In the genomic region with DNA sequence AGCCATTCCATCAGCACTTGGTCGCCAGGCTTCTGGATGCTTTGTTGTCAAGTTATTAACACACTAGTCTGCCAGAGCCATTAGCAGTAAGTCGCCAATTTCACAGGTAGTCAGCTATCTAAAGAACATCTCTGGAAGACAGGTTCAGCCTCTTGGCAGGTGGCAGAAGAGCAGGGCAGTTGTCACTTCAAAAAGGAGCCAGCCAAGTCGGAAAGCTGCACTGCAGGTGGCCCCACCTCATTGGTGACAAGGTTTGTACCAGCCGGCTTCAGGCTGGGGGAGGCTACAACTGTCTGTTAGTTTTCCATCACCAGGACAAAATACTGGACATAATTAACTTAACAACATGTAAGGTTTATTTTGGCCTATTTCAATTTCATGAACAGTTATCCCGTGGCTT, we compare ENCODE assay signal across 19 mouse cellular contexts.
DNase-seq lines count a peak whose midpoint lies in the region; ATAC-seq and TF ChIP-seq lines count a peak whose summit lies in the region.
"Had no signal": no experiment of that assay in that cellular context is flagged by ENCODE, and none has a peak within 500 bp of the region (broad histone marks: within the 10 kb centered on the region; RNA-seq: fewer than 3 reads in every experiment).

No protein-coding gene starts in this region.

- no peak for TF ChIP-seq CTCF in lung, adult 2 months (IDR thresholded peaks at IDR 0.05; ENCODE audit: insufficient read depth, low read length)

- H3K9me3 ChIP-seq in intestine, embryonic 16.5 days (ENCODE audit: control insufficient read depth, low read length): no peaks in the 10 kb centered on the region
- H3K9me3 ChIP-seq: embryonic facial prominence, embryonic 13.5 days; forebrain, embryonic 13.5 days; heart, embryonic 12.5 days; hindbrain, embryonic 10.5 days; intestine, embryonic 15.5 days had no signal

- no peak for ATAC-seq in intestine, embryonic 16.5 days
- ATAC-seq: forebrain, embryonic 13.5 days; intestine, embryonic 15.5 days had no signal

- TF ChIP-seq POLR2A in lung, adult 2 months (IDR thresholded peaks at IDR 0.05; ENCODE audit: borderline replicate concordance, extremely low read depth, low read depth, low read length): no peak

- no peak overlapping the region for H3K4me2 ChIP-seq in intestine, embryonic 16.5 days (ENCODE audit: low read depth, low read length)
- H3K4me2 ChIP-seq: embryonic facial prominence, embryonic 13.5 days; forebrain, embryonic 13.5 days; heart, embryonic 12.5 days; hindbrain, embryonic 14.5 days; intestine, embryonic 15.5 days had no signal

- no peak overlapping the region for H3K4me3 ChIP-seq in lung, adult 2 months (replicated peaks; ENCODE audit: extremely low read depth, low read depth, low read length)
- H3K4me3 ChIP-seq in intestine, embryonic 16.5 days (ENCODE audit: low read length): no peak overlapping the region
- H3K4me3 ChIP-seq: embryonic facial prominence, embryonic 13.5 days; forebrain, embryonic 13.5 days; gastrocnemius, adult 2 months; heart, embryonic 12.5 days; hindbrain, embryonic 10.5 days; intestine, embryonic 15.5 days had no signal

- no peaks in the 10 kb centered on the region for H3K36me3 ChIP-seq in intestine, embryonic 16.5 days (ENCODE audit: control insufficient read depth, insufficient read depth, low read length)
- H3K36me3 ChIP-seq: embryonic facial prominence, embryonic 13.5 days; heart, embryonic 12.5 days; hindbrain, embryonic 10.5 days; intestine, embryonic 15.5 days had no signal

- WGBS in lung, adult 2 months: 61% methylated on average over 5 of the region's 5 CpGs
- WGBS in intestine, embryonic 16.5 days: 64% methylated on average over 5 of the region's 5 CpGs

- DNase-seq in brain, adult 2 months (ENCODE audit: low read depth, low spot score): peak; percentile 77
- peak; percentile 76 for DNase-seq in cerebellum, adult 11-12 months
- DNase-seq in cerebellum, adult 9-10 months: peak; percentile 73
- peak; percentile 65 to 78 for DNase-seq in cerebellum, postnatal 25 days
- no peak for DNase-seq in lung, adult 2 months
- DNase-seq in thymus, postnatal 10 days (ENCODE audit: low spot score in 2 of 2): no peak
- DNase-seq: adrenal gland, adult 8-10 months; adrenal gland, postnatal 36 days; gastrocnemius, adult 2 months; gastrocnemius, postnatal 25 days; kidney, adult 2 months had no signal

- no peak overlapping the region for H3K27ac ChIP-seq in intestine, embryonic 16.5 days (ENCODE audit: low read length)
- H3K27ac ChIP-seq: embryonic facial prominence, embryonic 13.5 days; forebrain, embryonic 13.5 days; gastrocnemius, adult 2 months; hindbrain, embryonic 10.5 days; hindbrain, embryonic 14.5 days; intestine, embryonic 15.5 days had no signal

- H3K9ac ChIP-seq in intestine, embryonic 16.5 days (ENCODE audit: low read depth, low read length): no peak overlapping the region
- H3K9ac ChIP-seq: embryonic facial prominence, embryonic 13.5 days; forebrain, embryonic 13.5 days; heart, embryonic 12.5 days; hindbrain, embryonic 14.5 days; intestine, embryonic 15.5 days had no signal

- no peaks in the 10 kb centered on the region for H3K27me3 ChIP-seq in intestine, embryonic 16.5 days (replicated peaks; ENCODE audit: control insufficient read depth, insufficient read depth, low read length)
- H3K27me3 ChIP-seq: CH12.LX; embryonic facial prominence, embryonic 13.5 days; forebrain, embryonic 13.5 days; heart, embryonic 12.5 days; intestine, embryonic 15.5 days had no signal

- H3K4me1 ChIP-seq in lung, adult 2 months (ENCODE audit: control insufficient read depth, insufficient read depth, low read length): no peaks in the 10 kb centered on the region
- no peaks in the 10 kb centered on the region for H3K4me1 ChIP-seq in intestine, embryonic 16.5 days (ENCODE audit: control insufficient read depth, insufficient read depth, low read length)
- H3K4me1 ChIP-seq: embryonic facial prominence, embryonic 13.5 days; forebrain, embryonic 13.5 days; heart, embryonic 12.5 days; hindbrain, embryonic 10.5 days; intestine, embryonic 15.5 days had no signal

Comparison
In these comparisons a context has a peak if more than half of its experiments do, and no peak if none do; other contexts are left out.
1. DNase-seq: peak in brain, adult 2 months (single experiment), cerebellum, adult 11-12 months (single experiment), cerebellum, adult 9-10 months (single experiment) and cerebellum, postnatal 25 days (2 of 2); none in lung, adult 2 months (single experiment) and thymus, postnatal 10 days (0 of 2).